Mouse (Mus musculus) left cerebral cortex, adult 2 months (tissue): Measurements from ENCODE around the gene Scn4a. TPM values are rescaled to one million over a fixed set of nuclear protein-coding genes. Genes with fewer than 3 reads are reported as not detected.
"Not testable (repeated sequence)": the region's sequence is repeated elsewhere in the genome, so short reads cannot be mapped to it uniquely, and the experiment has no call there.

Experiments used
- DNase-seq, 2 experiments: peaks; one replicate each; pipeline ENCODE4 v3.0.0; 2021 to 2022; ENCODE audit warnings: low spot score in 2 of 2, mixed read lengths in 1 of 2; ENCODE audit errors: extremely low spot score in 1 of 2
- H3K27ac ChIP-seq: fragments of 200-600 bp; 2 replicates; pipeline ENCODE4 v1.8.1; 2022
- H3K4me3 ChIP-seq: fragments of 200-600 bp; 2 replicates; pipeline ENCODE4 v1.8.1; 2022
- CTCF ChIP-seq: fragments of 200-600 bp; IDR thresholded peaks from 2 replicates; pipeline ENCODE4 v1.8.1; 2022; ENCODE audit warnings: antibody characterized with exemption, mild to moderate bottlenecking, moderate library complexity
- intact Hi-C: fragments of 180-260 bp; cut with DNase I; formaldehyde crosslinking; loops from one replicate; pipeline ENCODE4 v1.15.1; 2025
- long read RNA-seq, 2 experiments: library from polyadenylated mRNA; stranded (forward); transcript quantifications; one replicate each; pipeline ENCODE4 v2.0.0; 2021; ENCODE audit warnings: borderline mapping rate in 2 of 2
- total RNA-seq, 2 experiments: library from RNA; stranded (reverse); gene quantifications; 2 replicates each; pipeline ENCODE4 v1.2.3; 2021

Scn4a gene
- not detected for total RNA-seq
- long read RNA-seq, experiment 1, partial matches to known transcripts: 0 of 1 reads
- long read RNA-seq, experiment 1, other reads (novel, unspliced or antisense): 1 of 1 reads
- long read RNA-seq, experiment 2: 0 reads

GRCm38 (mm10) chr11:106353188-106353587 is at the start of gene Scn4a:
TSS of gene Scn4a (minus strand) at chr11:106353288.
- H3K4me3 ChIP-seq: no peak within 1 kb of the TSS

DNA sequence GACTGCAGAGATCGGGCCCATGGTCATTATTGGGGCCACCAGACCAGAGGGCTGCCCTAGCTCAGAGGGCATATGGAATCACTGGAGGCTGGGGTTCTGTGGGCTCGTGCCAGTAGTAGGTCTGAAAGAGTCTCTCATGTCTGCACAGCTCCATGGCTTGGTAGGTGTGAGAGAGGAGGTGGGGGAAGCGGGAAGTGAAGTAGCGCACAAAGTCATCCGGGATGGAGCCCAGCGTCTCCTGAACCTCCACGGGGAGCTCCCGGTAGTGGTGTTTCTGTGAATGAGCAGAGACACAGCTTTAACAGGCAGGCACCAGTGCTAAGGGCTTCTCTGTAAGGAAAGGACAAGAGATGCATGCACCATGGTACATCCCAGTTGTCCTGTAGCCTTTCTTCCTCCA is 45.4 kb upstream of the Scn4a start:
- DNase-seq: no peak
- intact Hi-C loops: no loop called here
- no peak overlapping the region for H3K27ac ChIP-seq
- TF ChIP-seq CTCF: no peak
- H3K4me3 ChIP-seq: no peak overlapping the region

More at GRCm38 (mm10) chr11:106353188-106353587, at the start of gene Scn4a:
- intact Hi-C loops: no loop called here
- TF ChIP-seq CTCF: no peak
- H3K27ac ChIP-seq: no peak within 1 kb of the TSS
- no peak for DNase-seq

- TF ChIP-seq CTCF: peak; percentile 46
- DNase-seq: no peak
- Histone ChIP-seq H3K4me3 (no peak overlapping the region), H3K27ac (no peak overlapping the region)
- intact Hi-C loops: no loop called here
Measured at GRCm38 (mm10) chr11:106397656-106398055, 44.6 kb upstream of the Scn4a start.

GRCm38 (mm10) chr11:106394055-106394454 is 41.0 kb upstream of the Scn4a start:
- H3K4me3 ChIP-seq, H3K27ac ChIP-seq, intact Hi-C loops, DNase-seq: not testable (repeated sequence)

- Histone ChIP-seq H3K4me3 (no peak overlapping the region), H3K27ac (no peak overlapping the region)
- intact Hi-C loops: no loop called here
- TF ChIP-seq CTCF: no peak
- no peak for DNase-seq
Measured at GRCm38 (mm10) chr11:106393331-106393616, 40.2 kb upstream of the Scn4a start.

- DNase-seq: no peak
- no peak overlapping the region for H3K4me3 ChIP-seq
- no peak for TF ChIP-seq CTCF
- H3K27ac ChIP-seq: no peak overlapping the region
- intact Hi-C loops: no loop called here
Measured at GRCm38 (mm10) chr11:106392597-106393330, 39.7 kb upstream of the Scn4a start.

DNA sequence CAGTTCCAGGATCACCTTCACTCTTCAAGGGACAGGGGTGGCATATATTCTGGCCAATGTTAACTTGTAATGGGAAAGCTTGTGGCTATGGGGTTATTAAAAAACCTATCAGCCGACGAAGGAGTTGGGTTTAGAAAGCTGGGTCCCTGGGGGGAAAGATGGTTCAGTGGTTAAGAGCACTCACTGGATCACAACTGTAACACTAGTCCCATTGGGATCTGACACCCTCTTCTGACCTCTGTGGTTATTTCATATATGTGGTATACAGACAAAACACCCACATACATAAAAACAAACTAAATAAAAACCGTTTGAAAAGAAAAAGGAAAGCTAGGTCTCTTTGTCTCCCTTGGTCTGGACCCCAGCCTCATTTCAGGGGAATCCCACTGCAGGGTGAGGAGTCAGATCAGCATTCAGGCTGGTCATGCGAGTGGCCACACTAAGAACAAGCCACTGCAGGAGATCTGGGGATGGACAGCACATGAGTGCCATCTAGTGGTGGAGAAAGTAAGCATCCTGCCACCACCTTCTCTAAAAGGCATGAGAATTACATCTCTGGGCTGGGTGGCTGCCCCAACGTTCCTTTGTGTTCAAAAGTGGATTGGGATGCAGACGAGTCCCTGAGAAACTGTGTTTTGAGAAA is 38.6 kb upstream of the Scn4a start:
- peak; percentile 97 for TF ChIP-seq CTCF
- intact Hi-C loops: loop anchor here (2.0 kb wide), 2 partner anchors 63 to 89 kb away; no protein-coding TSS in a partner anchor
- Histone ChIP-seq H3K27ac (no peak overlapping the region), H3K4me3 (no peak overlapping the region)
- DNase-seq: peak; percentile 63 to 66

GRCm38 (mm10) chr11:106390757-106391156 is 37.7 kb upstream of the Scn4a start:
- DNase-seq: no peak
- intact Hi-C loops: loop anchor here (2.0 kb wide), 2 partner anchors 62 to 88 kb away; no protein-coding TSS in a partner anchor
- no peak for TF ChIP-seq CTCF
- no peak overlapping the region for H3K4me3 ChIP-seq
- H3K27ac ChIP-seq: no peak overlapping the region

DNA sequence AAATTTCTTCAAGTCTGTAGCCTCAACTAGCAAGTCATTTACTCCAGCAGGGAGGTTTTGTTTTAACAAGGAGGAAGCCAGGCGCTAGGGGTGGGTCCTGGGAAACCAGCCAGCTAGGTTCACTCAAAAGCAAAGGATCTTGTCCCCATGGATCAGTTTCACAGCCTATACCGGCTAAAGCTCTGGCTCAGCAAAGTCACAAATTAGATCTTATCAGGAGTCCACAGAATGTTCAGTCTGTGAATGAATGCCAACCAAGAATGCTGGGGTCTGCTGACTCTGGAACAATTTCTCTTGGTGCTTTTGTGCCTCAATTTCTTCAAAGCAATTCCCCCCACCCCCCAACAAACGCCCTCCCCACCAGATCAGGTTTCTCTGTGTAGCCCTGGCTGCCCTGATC is 36.5 kb upstream of the Scn4a start:
- no peak for TF ChIP-seq CTCF
- intact Hi-C loops: loop anchor here (2.0 kb wide), 2 partner anchors 61 to 87 kb away; no protein-coding TSS in a partner anchor
- no peak for DNase-seq
- H3K4me3 ChIP-seq: no peak overlapping the region
- H3K27ac ChIP-seq: no peak overlapping the region

- Histone ChIP-seq H3K4me3 (no peak within 1 kb of the TSS), H3K27ac (no peak within 1 kb of the TSS)
- intact Hi-C loops: no loop called here
- no peak for DNase-seq
- TF ChIP-seq CTCF: no peak
Measured at GRCm38 (mm10) chr11:106387791-106388216, 34.7 kb upstream of the Scn4a start, which contains the start of gene Icam2. TSS of gene Icam2 (minus strand) at chr11:106388075.

GRCm38 (mm10) chr11:106387020-106387419 is 33.9 kb upstream of the Scn4a start:
- no peak overlapping the region for H3K4me3 ChIP-seq
- intact Hi-C loops: no loop called here
- no peak for TF ChIP-seq CTCF
- H3K27ac ChIP-seq: no peak overlapping the region
- no peak for DNase-seq

DNA sequence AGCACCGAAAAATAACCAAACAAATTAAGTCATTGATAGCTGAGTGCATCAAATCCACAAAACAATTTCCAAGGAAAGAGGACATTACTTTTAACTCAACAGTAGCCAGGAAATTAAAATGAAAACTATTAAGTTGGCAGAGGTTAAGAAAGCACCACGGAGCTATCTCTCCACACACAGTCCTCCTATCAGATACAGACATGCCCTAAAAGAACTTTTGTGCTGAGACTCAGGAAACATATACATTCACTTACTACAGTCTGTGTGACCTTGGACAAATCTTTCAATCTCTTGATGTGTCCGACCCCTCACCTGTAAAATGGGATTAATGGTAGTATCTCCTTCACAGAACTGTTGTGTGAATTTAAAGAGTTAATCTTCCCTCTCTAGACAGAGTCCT is 33.3 kb upstream of the Scn4a start:
- no peak overlapping the region for H3K4me3 ChIP-seq
- TF ChIP-seq CTCF: no peak
- no peak for DNase-seq
- H3K27ac ChIP-seq: no peak overlapping the region
- intact Hi-C loops: no loop called here
